Mouse (Mus musculus) left cerebral cortex, adult 18-20 months (tissue): ENCODE measurements around the gene Fut4. TPM values are rescaled to one million over a fixed set of nuclear protein-coding genes. Genes with fewer than 3 reads are reported as not detected.

Experiments
- DNase-seq, 2 experiments: peaks; one replicate each; pipeline ENCODE4 v3.0.0; 2021 to 2022; ENCODE audit warnings: low spot score in 2 of 2, mixed read lengths in 1 of 2
- long read RNA-seq, 2 experiments: library from polyadenylated mRNA; stranded (forward); transcript quantifications; one replicate each; pipeline ENCODE4 v2.0.0; 2021
- total RNA-seq, 2 experiments: library from RNA; stranded (reverse); gene quantifications; 2 replicates each; pipeline ENCODE4 v1.2.3; 2021

The Fut4 gene
- under 1 TPM; 0.21 to 0.23 TPM for total RNA-seq
- long read RNA-seq, experiment 1, full-length matches to known transcripts: 1 of 1 reads
- long read RNA-seq, experiment 1, partial matches to known transcripts: 0 of 1 reads
- long read RNA-seq, experiment 1, other reads (novel, unspliced or antisense): 0 of 1 reads
- long read RNA-seq, experiment 2: 0 reads

DNA sequence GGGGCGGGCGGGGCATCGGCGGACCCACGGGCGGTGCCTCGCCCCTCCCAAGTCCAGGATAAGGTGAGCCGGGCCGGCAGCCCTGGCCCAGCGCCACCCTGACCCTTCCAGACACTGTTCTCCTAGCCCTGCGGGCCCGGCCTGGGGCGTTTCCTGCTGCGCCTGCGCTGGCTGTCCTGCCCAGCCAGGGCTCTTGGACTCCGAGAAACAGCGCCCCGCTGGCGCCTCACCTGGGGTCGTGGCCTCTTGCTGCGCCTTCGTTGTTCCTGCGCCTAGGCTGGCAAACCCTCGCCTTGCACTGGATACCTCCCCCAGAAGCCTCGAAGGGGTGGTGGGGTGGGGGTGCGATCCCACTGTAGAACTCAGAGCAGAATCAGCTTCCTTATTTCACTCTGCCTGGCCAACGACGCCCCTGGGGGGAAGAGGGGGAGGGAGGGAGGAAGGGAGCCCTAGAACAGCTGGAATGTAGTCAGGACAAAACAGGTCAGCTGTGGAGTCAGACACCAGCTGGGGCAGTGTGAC is at the start of gene Fut4:
TSS of gene Fut4 (minus strand) at position 393 of the 522 bp plus-strand sequence.
- no peak for DNase-seq

DNA sequence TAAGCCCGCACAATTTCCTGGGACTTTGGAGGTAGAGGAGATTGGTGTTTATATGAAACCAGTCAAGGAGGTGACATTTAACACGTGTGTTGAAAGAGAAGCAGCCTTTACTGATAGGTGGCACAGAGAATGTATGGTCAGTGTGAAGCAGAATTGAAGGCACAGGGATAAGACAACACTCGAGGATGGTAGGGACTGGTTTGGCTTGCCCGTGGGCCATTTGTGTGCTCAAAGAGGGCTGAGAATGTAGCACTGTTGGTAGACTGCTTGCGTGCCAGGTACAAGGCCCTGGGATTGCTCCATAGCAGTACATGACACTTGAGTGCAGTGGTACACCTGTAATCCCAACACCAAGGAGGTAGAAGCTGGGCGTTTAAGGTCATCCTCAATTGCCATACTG is 35.2 kb upstream of the Fut4 start:
- DNase-seq: no peak

DNA sequence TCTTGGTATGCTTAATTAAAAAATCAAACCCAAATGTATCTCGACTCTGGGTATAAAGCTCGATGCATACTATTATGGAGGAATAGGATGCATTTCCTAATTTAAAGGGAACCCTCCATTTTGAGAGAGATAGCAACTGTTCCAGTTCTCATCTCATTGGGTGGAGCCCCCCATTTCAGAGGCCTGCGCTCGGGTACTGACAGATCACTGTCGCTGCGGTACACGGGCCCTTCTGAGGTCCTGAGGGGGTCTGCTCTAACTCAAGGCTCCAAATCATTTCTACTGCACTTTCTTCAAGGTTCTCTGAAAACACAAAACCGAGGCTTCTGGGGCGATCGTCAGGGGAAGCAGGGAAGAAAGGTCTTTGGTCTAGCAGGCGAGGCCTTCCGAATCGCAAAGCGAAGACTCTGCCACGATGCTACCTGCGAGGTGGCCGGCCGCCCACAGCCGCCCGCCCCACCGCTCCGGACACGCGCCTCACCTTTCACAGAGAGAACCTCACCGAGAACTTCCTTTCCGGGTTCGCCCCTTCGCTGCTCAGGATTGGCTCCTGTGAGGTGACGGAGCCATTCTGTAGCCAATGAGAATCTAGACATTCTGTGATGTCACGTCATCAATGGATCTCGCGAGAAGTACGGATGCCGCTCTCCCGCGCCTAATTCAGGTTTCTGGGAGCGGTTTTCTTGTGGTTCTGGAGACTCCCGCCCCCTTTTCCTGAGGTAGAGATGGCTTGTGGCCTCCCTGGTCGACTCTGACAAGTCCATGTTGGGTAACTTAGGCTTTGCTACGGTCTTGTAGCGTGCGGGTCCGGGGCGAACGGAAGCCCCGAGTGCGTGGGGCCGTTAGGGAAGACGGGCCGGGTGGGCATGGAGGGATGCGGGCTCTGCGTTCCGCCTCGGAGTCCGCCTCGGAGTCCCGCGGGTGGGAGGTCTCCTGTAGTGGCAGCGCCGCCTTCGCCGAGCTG is 32.1 kb upstream of the Fut4 start, which contains the start of the genes Mre11a and Ankrd49:
TSS of gene Mre11a (plus strand) at position 616 of the 964 bp plus-strand sequence.
TSS of gene Ankrd49 (minus strand) at position 818 of the 964 bp plus-strand sequence.
- peak; percentile 88 to 91 for DNase-seq

DNA sequence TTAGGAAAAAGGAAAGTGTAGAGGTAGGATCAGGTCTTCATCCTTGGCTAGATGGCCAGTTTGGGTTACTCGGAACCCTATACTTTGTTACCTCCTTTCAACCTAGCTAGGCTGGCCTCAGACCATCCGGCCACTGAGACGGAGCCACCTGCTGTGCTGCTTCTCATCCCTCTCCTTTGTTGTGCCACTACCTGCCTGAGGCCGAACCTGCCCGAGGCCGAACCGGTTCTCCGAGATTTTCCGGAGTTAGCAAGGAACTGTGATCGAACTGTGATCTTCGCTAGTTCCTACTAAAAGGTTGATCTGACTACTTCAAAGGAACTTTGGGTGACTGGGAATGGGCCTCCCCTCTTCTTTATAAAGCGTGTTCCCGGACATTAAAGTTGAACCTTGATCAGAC is 26.1 kb upstream of the Fut4 start:
- DNase-seq: no peak

GRCm38 (mm10) chr9:14773813-14774212 is 21.6 kb upstream of the Fut4 start:
- DNase-seq: no peak

DNA sequence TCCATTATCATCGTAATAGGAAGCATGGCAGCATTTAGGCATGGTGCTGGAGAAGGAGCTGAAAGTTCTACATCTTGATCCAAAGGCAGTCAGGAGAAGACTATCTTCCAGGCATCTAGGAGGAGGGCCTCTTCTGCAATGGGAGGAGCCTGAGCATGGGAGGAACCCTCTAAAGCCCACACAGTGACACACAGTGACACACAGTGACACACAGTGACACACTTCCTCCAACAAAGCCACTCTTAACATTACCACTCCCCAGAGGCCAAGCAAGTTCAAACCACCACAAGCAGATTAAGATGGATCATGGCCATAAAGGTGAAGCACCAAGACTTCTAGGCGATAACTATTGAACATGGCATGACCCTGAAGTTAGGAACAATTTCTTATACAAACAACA is 19.9 kb upstream of the Fut4 start:
- no peak for DNase-seq

DNA sequence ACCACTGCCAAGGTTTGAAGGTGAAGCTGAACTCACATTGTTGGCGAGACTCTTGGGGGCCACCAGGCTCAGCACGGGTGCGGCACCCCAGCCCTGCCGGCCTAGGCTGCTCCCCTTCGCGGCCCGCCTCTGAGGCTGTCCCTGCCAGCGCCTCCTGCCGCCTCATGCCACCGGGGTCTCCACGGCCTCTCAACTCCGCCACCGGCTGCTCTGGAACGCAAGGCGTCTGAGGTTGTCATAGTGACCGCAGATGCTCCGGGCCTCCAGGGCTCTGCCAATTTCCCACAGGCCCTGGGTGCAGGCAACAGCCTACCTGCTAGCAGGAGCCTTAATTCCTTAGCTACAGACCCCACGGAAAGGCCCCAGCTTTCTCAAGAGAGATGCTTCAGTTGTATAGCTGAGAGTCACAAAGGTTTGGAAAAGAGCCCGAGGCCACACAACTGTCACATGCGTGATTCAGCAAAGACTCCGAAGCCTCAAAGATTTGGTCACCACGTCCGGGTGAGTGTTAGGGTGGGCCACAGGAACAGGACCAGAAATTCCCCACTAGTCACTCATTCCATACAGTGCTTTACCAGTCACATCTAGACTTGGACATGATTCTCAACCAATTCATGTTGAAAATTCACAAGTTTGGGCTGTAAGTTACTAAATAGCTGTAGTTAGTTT is 18.7 kb upstream of the Fut4 start, which contains the start of gene 1700012B09Rik:
TSS of gene 1700012B09Rik (minus strand) at position 228 of the 669 bp plus-strand sequence.
- DNase-seq: no peak

DNA sequence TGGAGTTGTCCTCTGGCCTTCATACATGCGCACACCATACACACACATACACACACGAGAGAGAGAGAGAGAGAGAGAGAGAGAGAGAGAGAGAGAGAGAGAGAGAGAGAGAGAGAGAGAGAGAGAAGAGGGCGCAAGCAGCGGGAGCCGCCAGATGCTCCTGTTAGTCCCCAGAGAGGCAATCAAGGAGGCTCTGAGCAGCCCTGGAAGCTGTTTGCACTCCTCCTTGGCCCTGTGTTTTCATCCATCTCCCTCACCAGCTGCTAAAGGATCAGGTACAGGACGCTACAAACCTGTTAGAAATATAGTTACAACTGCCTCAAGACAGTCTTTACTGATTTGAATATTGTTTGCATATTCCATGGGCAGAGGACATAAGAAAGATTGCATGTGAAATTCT is 17.6 kb upstream of the Fut4 start:
- DNase-seq: no peak

DNA sequence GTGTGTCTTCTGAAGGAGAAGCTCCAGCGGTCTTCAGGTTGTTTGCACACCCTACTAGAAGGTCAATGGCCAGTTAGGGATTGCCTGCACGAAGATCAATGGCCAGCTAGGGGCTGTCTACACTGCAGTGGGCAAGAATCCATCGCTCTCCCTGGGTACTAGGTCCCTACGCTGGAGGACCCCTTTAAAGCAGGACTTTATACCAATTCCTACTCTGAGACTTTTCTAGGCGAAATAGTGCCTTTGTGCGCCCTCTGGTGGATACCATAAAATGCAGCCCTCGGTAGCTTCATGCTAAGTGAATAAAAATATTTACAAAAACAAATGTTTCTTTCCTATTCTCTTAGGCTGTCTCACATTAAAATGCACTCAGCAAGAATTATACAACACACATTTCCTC is 12.6 kb upstream of the Fut4 start:
- peak; percentile 44 to 67 for DNase-seq

- DNase-seq: no peak
Measured at GRCm38 (mm10) chr9:14759261-14759660, 7.1 kb upstream of the Fut4 start.

- no peak for DNase-seq
Measured at GRCm38 (mm10) chr9:14758590-14758989, 6.4 kb upstream of the Fut4 start.

- no peak for DNase-seq
Measured at GRCm38 (mm10) chr9:14754469-14754868, 2.3 kb upstream of the Fut4 start.

- no peak for DNase-seq
Measured at GRCm38 (mm10) chr9:14753947-14754346, 1.8 kb upstream of the Fut4 start.

DNA sequence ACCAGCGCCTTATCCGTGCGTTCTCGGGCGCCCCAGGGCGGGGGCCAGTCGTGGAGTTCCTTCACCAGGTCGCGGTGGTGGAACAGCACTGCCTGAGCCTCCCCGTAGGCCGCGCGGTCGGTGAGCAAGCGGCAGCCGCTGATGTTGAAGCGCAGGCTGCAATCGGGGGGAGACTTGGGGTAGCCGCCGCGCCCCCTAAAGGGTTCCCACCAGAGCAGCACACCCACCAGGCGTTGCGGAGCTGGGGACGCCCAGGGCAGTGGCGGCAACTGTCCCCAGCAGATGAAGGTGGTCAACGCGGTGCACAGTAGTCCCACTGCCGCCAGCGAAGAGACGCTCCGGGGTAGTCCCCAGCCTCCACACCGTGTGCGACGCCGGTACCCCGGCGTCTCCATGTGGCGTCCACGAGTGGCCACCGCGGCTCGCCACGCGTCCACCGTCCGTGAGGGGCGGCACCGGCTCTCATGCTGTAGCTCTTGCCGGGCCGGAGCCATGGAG is 641 bp downstream of the Fut4 start:
- DNase-seq: no peak

DNA sequence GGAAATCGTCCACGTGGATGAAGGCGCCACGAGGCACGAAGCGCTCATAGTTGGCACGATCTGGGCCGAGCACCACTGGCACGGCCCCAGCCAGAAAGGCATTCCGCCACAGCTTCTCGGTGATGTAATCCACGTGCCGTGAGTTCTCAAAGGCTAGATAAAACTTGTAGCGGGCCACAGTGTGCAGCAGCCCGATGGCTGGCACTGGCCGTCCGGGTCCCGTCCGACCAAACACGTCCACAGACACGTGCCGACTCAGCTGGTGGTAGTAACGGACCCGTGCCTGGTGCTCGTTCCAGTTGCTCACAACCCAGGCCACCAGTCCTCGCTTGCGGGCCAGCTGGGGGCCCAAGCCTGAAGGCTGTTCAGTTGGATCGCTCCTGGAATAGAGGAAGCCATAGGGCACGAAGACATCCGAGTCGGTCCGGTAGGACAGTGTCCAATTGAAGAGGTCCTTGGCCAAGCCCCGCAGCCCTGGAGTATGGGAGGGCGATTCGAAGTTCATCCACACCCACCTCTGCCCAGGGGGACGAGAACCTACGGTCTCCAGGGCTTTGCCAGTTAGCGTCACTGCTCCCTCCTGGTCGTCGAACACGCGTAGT is 1.2 kb downstream of the Fut4 start:
- DNase-seq: no peak

DNA sequence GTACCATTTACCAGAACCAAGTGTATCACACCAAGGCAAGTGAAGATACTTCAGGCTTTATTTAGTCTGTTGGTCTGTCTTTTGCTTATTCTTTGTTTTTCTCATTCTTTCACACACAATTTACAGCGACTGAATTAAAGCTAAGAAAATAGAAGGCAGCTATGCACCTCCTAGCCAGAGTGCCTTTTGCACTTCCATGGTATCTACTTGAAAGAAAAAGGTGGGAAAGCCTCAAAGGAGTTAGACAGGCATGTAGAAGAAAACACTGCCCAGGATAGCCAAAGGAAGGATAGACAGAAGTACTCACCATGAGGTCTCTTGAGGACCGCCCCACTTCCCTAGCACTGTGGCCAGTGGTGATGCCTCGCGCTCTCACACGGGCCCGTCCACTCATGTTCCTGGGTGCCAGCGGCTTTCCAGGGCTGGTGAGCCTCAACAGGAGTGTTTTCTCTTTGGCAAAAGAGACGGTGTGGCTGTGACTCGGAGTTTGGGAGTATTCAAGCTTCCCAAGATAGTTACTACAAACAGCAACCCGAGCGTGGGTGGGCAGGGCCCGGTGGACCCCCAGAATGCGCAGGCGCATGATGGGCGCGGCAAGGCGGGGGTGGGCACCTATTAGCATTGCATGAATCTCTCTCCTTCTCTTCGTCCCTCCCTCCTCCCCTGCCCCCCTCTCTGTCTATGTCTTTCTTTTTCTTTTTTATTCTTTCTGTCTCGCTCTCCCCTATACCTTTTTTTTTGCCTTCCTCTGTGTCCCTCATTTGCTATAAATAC is 11.9 kb downstream of the Fut4 start, which contains the start of gene Piwil4:
TSS of gene Piwil4 (minus strand) at position 583 of the 774 bp plus-strand sequence.
- no peak for DNase-seq

DNA sequence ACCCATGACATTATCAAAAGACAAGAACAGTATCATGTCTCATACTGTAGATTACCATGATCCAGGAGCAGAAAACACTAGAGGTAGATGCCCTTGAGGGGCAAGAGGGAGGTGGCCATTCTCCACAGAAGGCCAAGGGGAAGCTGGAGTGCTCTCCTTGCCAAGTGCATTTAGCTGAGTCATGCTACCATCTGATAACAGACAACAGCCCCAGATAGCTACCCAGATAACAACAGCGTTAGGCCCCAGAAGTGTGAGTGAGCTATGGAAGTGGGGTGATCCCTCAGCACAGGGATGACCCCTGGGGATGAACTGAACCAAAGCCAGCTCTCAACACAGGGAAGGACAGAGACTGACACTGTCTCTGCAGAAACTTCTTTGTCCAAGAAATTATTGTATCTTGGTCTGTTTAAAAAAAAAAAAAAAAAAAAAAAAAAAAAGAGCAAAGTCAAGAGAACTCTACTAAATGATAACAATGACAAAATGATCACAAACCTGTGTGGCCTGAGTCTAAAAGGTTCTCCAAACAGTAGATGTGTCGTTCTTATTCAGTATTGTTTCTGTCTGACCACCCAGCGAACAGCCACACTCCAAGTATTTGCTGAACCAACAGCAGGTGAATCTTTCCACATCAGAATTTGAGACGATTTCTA is 12.6 kb downstream of the Fut4 start:
- no peak for DNase-seq

GRCm38 (mm10) chr9:14730941-14731541 is 21.2 kb downstream of the Fut4 start:
- no peak for DNase-seq

GRCm38 (mm10) chr9:14728365-14728764 is 23.8 kb downstream of the Fut4 start:
- DNase-seq: no peak
